Mouse (Mus musculus) intestine, postnatal 0 days (tissue): ENCODE results near the gene Gpx6. TPM values are rescaled to one million over a fixed set of nuclear protein-coding genes. Genes with fewer than 3 reads are reported as not detected.

Experiments
- ATAC-seq: fragments of 200-750 bp; cut with Nextera tagmentation; 2 replicates; pipeline ENCODE4 v1.8.0; 2017; ENCODE audit warnings: mild to moderate bottlenecking, moderate TSS enrichment, moderate library complexity
- H3K27ac ChIP-seq: fragments of 300-500 bp; sonication (generic); 2 replicates; pipeline ENCODE4 v1.5.1; 2014; ENCODE audit warnings: mild to moderate bottlenecking, low read depth, low read length, moderate library complexity
- H3K27me3 ChIP-seq: fragments of 300-500 bp; sonication (generic); replicated peaks from 2 replicates; pipeline ENCODE4 v1.6.1; 2014; ENCODE audit warnings: low read length, mixed read lengths; ENCODE audit not compliant: control insufficient read depth, insufficient read depth
- H3K36me3 ChIP-seq: fragments of 300-500 bp; sonication (generic); 2 replicates; pipeline ENCODE4 v1.6.1; 2014; ENCODE audit warnings: mild to moderate bottlenecking, moderate library complexity; ENCODE audit not compliant: control insufficient read depth, insufficient read depth
- H3K4me1 ChIP-seq: fragments of 300-500 bp; sonication (generic); replicated peaks from 2 replicates; pipeline ENCODE4 v1.6.1; 2014; ENCODE audit warnings: antibody characterized with exemption, low read length, mixed read lengths; ENCODE audit not compliant: control insufficient read depth, insufficient read depth
- H3K4me2 ChIP-seq: fragments of 300-500 bp; sonication (generic); replicated peaks from 2 replicates; pipeline ENCODE4 v1.6.1; 2014; ENCODE audit warnings: low read depth, mild to moderate bottlenecking, moderate library complexity
- H3K4me3 ChIP-seq: fragments of 300-500 bp; sonication (generic); 2 replicates; pipeline ENCODE4 v1.5.1; 2014; ENCODE audit warnings: low read depth, low read length
- H3K9ac ChIP-seq: fragments of 300-500 bp; sonication (generic); 2 replicates; pipeline ENCODE4 v1.6.1; 2014; ENCODE audit warnings: mild to moderate bottlenecking, low read depth, low read length
- H3K9me3 ChIP-seq: fragments of 300-500 bp; sonication (generic); 2 replicates; pipeline ENCODE4 v1.6.1; 2016; ENCODE audit warnings: mixed run types; ENCODE audit not compliant: control insufficient read depth
- CTCF ChIP-seq: sonication (generic); IDR thresholded peaks from 2 replicates; pipeline ENCODE4 v1.5.1; 2016; ENCODE audit warnings: low read depth, mild to moderate bottlenecking, control low read depth, antibody characterized with exemption, moderate library complexity
- WGBS: fragments of 180-500 bp; shearing (Covaris S2); extraction: QIAGEN DNeasy Blood & Tissue Kit; methylation state at CpG from one replicate; pipeline ENCODE4 v1.1.7; 2014; 5-methylcytosine and 5-hydroxymethylcytosine counted together
- polyA plus RNA-seq: library from polyadenylated mRNA; unstranded; fragments of >200 nt; fragmentation: Nextera tagmentation; extraction: Ambion mirVana; gene quantifications from 2 replicates; pipeline ENCODE4 v1.2.1, GENCODE M21; 2015

Gene Gpx6
- polyA plus RNA-seq, result not detected in 2 replicates

GRCm38 (mm10) chr13:21311926-21312325 is at the start of gene Gpx6:
Gpx6 (plus strand) TSS chr13:21312125.
- Histone ChIP-seq H3K4me3 (no peak within 1 kb of the TSS), H3K36me3 (no peaks in the 10 kb centered on the region), H3K9ac (no peak within 1 kb of the TSS), H3K9me3 (no peaks in the 10 kb centered on the region), H3K4me2 (no peak within 1 kb of the TSS), H3K27me3 (no peaks in the 10 kb centered on the region), H3K27ac (no peak within 1 kb of the TSS), H3K4me1 (no peaks in the 10 kb centered on the region)
- no peak for TF ChIP-seq CTCF
- no peak for ATAC-seq
- WGBS, result 35% methylated on average over 3 of the region's 3 CpGs

GRCm38 (mm10) chr13:21262787-21263461 is 49.0 kb upstream of the Gpx6 start:
- Histone ChIP-seq H3K27ac (no peak overlapping the region), H3K4me3 (no peak overlapping the region), H3K9me3 (no peaks in the 10 kb centered on the region), H3K4me1 (0 out of 2 replicates have a peak, but pooled peaks cover 4% of the 10 kb centered on the region), H3K9ac (no peak overlapping the region), H3K36me3 (no peaks in the 10 kb centered on the region), H3K27me3 (0 out of 2 replicates have a peak, but pooled peaks cover 7% of the 10 kb centered on the region), H3K4me2 (peak overlapping the region; percentile 57)
- TF ChIP-seq CTCF, result no peak
- 42% methylated on average over 4 of the region's 4 CpGs for WGBS
- peak; percentile 85 for ATAC-seq

GRCm38 (mm10) chr13:21263910-21264309 is 48.0 kb upstream of the Gpx6 start:
- 6% methylated on average over 11 of the region's 11 CpGs for WGBS
- no peak for TF ChIP-seq CTCF
- H3K36me3 ChIP-seq, result no peaks in the 10 kb centered on the region
- no peak overlapping the region for H3K27ac ChIP-seq
- H3K27me3 ChIP-seq, result 0 out of 2 replicates have a peak, but pooled peaks cover 1% of the 10 kb centered on the region
- H3K4me1 ChIP-seq, result 0 out of 2 replicates have a peak, but pooled peaks cover 4% of the 10 kb centered on the region
- no peaks in the 10 kb centered on the region for H3K9me3 ChIP-seq
- peak overlapping the region; percentile 57 for H3K4me2 ChIP-seq
- ATAC-seq, result no peak
- H3K4me3 ChIP-seq, result peak overlapping the region; percentile 22
- no peak overlapping the region for H3K9ac ChIP-seq

GRCm38 (mm10) chr13:21264366-21264765 is 47.6 kb upstream of the Gpx6 start:
- no peak overlapping the region for H3K27ac ChIP-seq
- TF ChIP-seq CTCF, result no peak
- no peaks in the 10 kb centered on the region for H3K36me3 ChIP-seq
- H3K9ac ChIP-seq, result no peak overlapping the region
- 7% methylated on average over 11 of the region's 11 CpGs for WGBS
- no peaks in the 10 kb centered on the region for H3K27me3 ChIP-seq
- no peaks in the 10 kb centered on the region for H3K9me3 ChIP-seq
- 0 out of 2 replicates have a peak, but pooled peaks cover 4% of the 10 kb centered on the region for H3K4me1 ChIP-seq
- peak overlapping the region; percentile 22 for H3K4me3 ChIP-seq
- peak overlapping the region; percentile 57 for H3K4me2 ChIP-seq
- ATAC-seq, result no peak

GRCm38 (mm10) chr13:21265736-21266135 is 46.2 kb upstream of the Gpx6 start:
- no peak for ATAC-seq
- WGBS, result 66% methylated on average over 2 of the region's 2 CpGs
- Histone ChIP-seq H3K9me3 (no peaks in the 10 kb centered on the region), H3K27me3 (no peaks in the 10 kb centered on the region), H3K36me3 (no peaks in the 10 kb centered on the region), H3K27ac (no peak overlapping the region), H3K4me3 (no peak overlapping the region), H3K9ac (no peak overlapping the region), H3K4me1 (no peaks in the 10 kb centered on the region), H3K4me2 (no peak overlapping the region)
- no peak for TF ChIP-seq CTCF

GRCm38 (mm10) chr13:21267541-21267940 is 44.4 kb upstream of the Gpx6 start:
- no peaks in the 10 kb centered on the region for H3K27me3 ChIP-seq
- ATAC-seq, result no peak
- H3K36me3 ChIP-seq, result no peaks in the 10 kb centered on the region
- 52% methylated on average over 4 of the region's 4 CpGs for WGBS
- no peak overlapping the region for H3K4me2 ChIP-seq
- H3K4me1 ChIP-seq, result no peaks in the 10 kb centered on the region
- no peak overlapping the region for H3K4me3 ChIP-seq
- no peak overlapping the region for H3K27ac ChIP-seq
- no peaks in the 10 kb centered on the region for H3K9me3 ChIP-seq
- TF ChIP-seq CTCF, result no peak
- H3K9ac ChIP-seq, result no peak overlapping the region
